Mouse (Mus musculus) G1E (cell line): ENCODE measurements at regions not wholly inside any gene's neighbourhood (a gene's known extent, or its start where the extent isn't known, plus 50 kb on each side); places are given as distances from the start of the nearest gene placed in this dataset.

ENCODE experiments used
- CTCF ChIP-seq: IDR thresholded peaks from 2 replicates; pipeline ENCODE4 v1.5.1; 2012; ENCODE audit warnings: low read depth, low read length, inconsistent platforms, mixed read lengths
- GATA1 ChIP-seq: IDR thresholded peaks from 2 replicates; pipeline ENCODE4 v1.6.1; 2012; ENCODE audit warnings: borderline replicate concordance, low read length, inconsistent platforms, mixed read lengths
- POLR2AphosphoS5 ChIP-seq: IDR thresholded peaks from 2 replicates; pipeline ENCODE4 v1.6.1; 2012; ENCODE audit warnings: low read depth, low read length, inconsistent platforms; ENCODE audit not compliant: insufficient replicate concordance

DNA sequence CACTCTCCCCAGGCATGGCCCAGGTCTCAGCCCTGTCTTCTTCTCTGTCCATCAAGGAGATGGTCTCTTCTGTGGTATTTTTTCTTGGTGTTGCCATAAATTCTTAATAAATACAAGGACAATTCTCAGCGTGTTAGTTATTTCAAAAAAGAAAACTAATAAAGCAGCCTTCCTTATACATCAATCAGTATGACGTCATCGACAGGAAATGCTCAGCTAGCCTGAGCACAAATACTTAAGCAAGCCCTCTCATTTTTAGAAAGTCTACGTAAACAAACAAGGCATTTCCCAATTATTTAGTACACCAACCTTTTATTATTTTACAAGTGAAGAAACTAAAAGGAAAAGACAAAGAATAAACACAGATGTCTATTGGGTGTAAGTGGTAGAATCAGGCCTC is 218.6 kb upstream of the Smim15 start:
- TF ChIP-seq POLR2AphosphoS5 (no peak), GATA1 (no peak), CTCF (no peak)
